Mouse (Mus musculus) kidney, postnatal 10 days (tissue): ENCODE data around the gene Hcrtr1.
A peak's percentile ranks its signal among the peaks of the same experiment; 100 is the strongest.

Source experiments
- DNase-seq: peaks from one replicate; pipeline ENCODE4 v3.0.0; 2021; ENCODE audit warnings: mixed read lengths

The Hcrtr1 gene

GRCm38 (mm10) chr4:130139214-130139492 lies at the start of gene Hcrtr1:
Gene Hcrtr1 (minus strand): TSS chr4:130139359.
- no peak for DNase-seq

- peak; percentile 92 for DNase-seq
Observed at GRCm38 (mm10) chr4:130188806-130189297, 49.7 kb upstream of the Hcrtr1 start.

GRCm38 (mm10) chr4:130186891-130187290 lies 47.7 kb upstream of the Hcrtr1 start:
- no peak for DNase-seq

- DNase-seq = no peak
Observed at GRCm38 (mm10) chr4:130186450-130186849, 47.3 kb upstream of the Hcrtr1 start.

GRCm38 (mm10) chr4:130183879-130184278 lies 44.7 kb upstream of the Hcrtr1 start:
- DNase-seq = no peak

- DNase-seq = no peak
Observed at GRCm38 (mm10) chr4:130183023-130183422, 43.9 kb upstream of the Hcrtr1 start.

- DNase-seq = peak; percentile 69
Observed at GRCm38 (mm10) chr4:130181886-130182285, 42.7 kb upstream of the Hcrtr1 start.

- no peak for DNase-seq
Observed at GRCm38 (mm10) chr4:130180909-130181602, 41.9 kb upstream of the Hcrtr1 start.

- no peak for DNase-seq
Observed at GRCm38 (mm10) chr4:130179876-130180275, 40.7 kb upstream of the Hcrtr1 start.

GRCm38 (mm10) chr4:130177536-130177935 lies 38.4 kb upstream of the Hcrtr1 start:
- no peak for DNase-seq

GRCm38 (mm10) chr4:130177087-130177486 lies 37.9 kb upstream of the Hcrtr1 start:
- peak; percentile 73 for DNase-seq

GRCm38 (mm10) chr4:130176156-130176720 lies 37.1 kb upstream of the Hcrtr1 start:
- no peak for DNase-seq

- DNase-seq = peak; percentile 75
Observed at GRCm38 (mm10) chr4:130175072-130175711, 36.0 kb upstream of the Hcrtr1 start, which contains the start of gene Tinagl1. Gene Tinagl1 (minus strand): TSS chr4:130175122.

- DNase-seq = peak; percentile 88
Observed at GRCm38 (mm10) chr4:130174335-130175031, 35.3 kb upstream of the Hcrtr1 start.

- peak; percentile 57 for DNase-seq
Observed at GRCm38 (mm10) chr4:130173911-130174311, 34.8 kb upstream of the Hcrtr1 start.

- DNase-seq = no peak
Observed at GRCm38 (mm10) chr4:130173060-130173822, 34.1 kb upstream of the Hcrtr1 start.

- peak; percentile 94 for DNase-seq
Observed at GRCm38 (mm10) chr4:130171951-130172765, 33.0 kb upstream of the Hcrtr1 start.

- DNase-seq = no peak
Observed at GRCm38 (mm10) chr4:130170362-130170761, 31.2 kb upstream of the Hcrtr1 start.

GRCm38 (mm10) chr4:130169411-130169971 lies 30.3 kb upstream of the Hcrtr1 start:
- peak; percentile 57 for DNase-seq

GRCm38 (mm10) chr4:130168280-130169183 lies 29.4 kb upstream of the Hcrtr1 start:
- DNase-seq = peak; percentile 95
